Mouse (Mus musculus) left cerebral cortex, postnatal 10 days (tissue): Measurements from ENCODE around the gene Taf5l. TPM values are rescaled to one million over a fixed set of nuclear protein-coding genes. Genes with fewer than 3 reads are reported as not detected.
A peak's percentile ranks its signal among the peaks of the same experiment; 100 is the strongest.
"Not testable (repeated sequence)": the region's sequence is repeated elsewhere in the genome, so short reads cannot be mapped to it uniquely, and the experiment has no call there.

ENCODE experiments used
- DNase-seq, 2 experiments: peaks; one replicate each; pipeline ENCODE4 v3.0.0; 2021 to 2022; ENCODE audit warnings: low spot score in 2 of 2, mixed read lengths in 1 of 2; ENCODE audit errors: extremely low spot score in 1 of 2
- intact Hi-C: fragments of 180-260 bp; cut with DNase I; formaldehyde crosslinking; loops from one replicate; pipeline ENCODE4 v1.15.1; 2025
- total RNA-seq, 2 experiments: library from RNA; stranded (reverse); gene quantifications; 2 replicates each; pipeline ENCODE4 v1.2.3; 2021

Taf5l gene
- total RNA-seq, result 10 to 100 TPM; 23.7 to 25.2 TPM

- intact Hi-C loops, result no loop called here
- peak; percentile 86 to 96 for DNase-seq
These were observed at the start of gene Taf5l, which contains the start of gene Urb2 for GRCm38 (mm10) chr8:124021237-124022227. Gene Taf5l, minus strand, starts transcription at chr8:124021397. Gene Urb2, plus strand, starts transcription at chr8:124021508.

GRCm38 (mm10) chr8:124070363-124071324 lies 49.4 kb upstream of the Taf5l start:
- intact Hi-C loops, result no loop called here
- peak in 1 of 2 experiments; percentile 55 for DNase-seq

- intact Hi-C loops, result no loop called here
- no peak for DNase-seq
These were observed 46.0 kb upstream of the Taf5l start for GRCm38 (mm10) chr8:124067059-124067750.

- DNase-seq, result no peak
- intact Hi-C loops, result no loop called here
These were observed 45.3 kb upstream of the Taf5l start for GRCm38 (mm10) chr8:124066325-124067058.

GRCm38 (mm10) chr8:124056832-124057655 lies 35.8 kb upstream of the Taf5l start:
- DNase-seq, result no peak

GRCm38 (mm10) chr8:124052568-124052967 lies 31.4 kb upstream of the Taf5l start:
- no peak for DNase-seq
- intact Hi-C loops, result loop anchor here (1.0 to 5.0 kb wide), 2 partner anchors 180 to 297 kb away; partner anchors contain the start of gene Galnt2

More at GRCm38 (mm10) chr8:124056832-124057655, 35.8 kb upstream of the Taf5l start:
- intact Hi-C loops, result no loop called here

GRCm38 (mm10) chr8:124052110-124052509 lies 30.9 kb upstream of the Taf5l start:
- intact Hi-C loops, result loop anchor here (1.0 to 5.0 kb wide), 2 partner anchors 180 to 297 kb away; partner anchors contain the start of gene Galnt2
- peak; percentile 61 to 68 for DNase-seq

- intact Hi-C loops, result no loop called here
- no peak for DNase-seq
These were observed 24.7 kb upstream of the Taf5l start for GRCm38 (mm10) chr8:124045856-124046255.

- intact Hi-C loops, result no loop called here
- DNase-seq, result no peak
These were observed 23.7 kb upstream of the Taf5l start for GRCm38 (mm10) chr8:124044931-124045330.

GRCm38 (mm10) chr8:124044421-124044820 lies 23.2 kb upstream of the Taf5l start:
- intact Hi-C loops, result no loop called here
- no peak for DNase-seq

- intact Hi-C loops, result no loop called here
- DNase-seq, result no peak
These were observed 21.0 kb upstream of the Taf5l start for GRCm38 (mm10) chr8:124042201-124042600.

GRCm38 (mm10) chr8:124039351-124039750 lies 18.2 kb upstream of the Taf5l start:
- intact Hi-C loops, result no loop called here
- DNase-seq, result no peak

- intact Hi-C loops, result no loop called here
- DNase-seq, result no peak
These were observed 16.9 kb upstream of the Taf5l start for GRCm38 (mm10) chr8:124038121-124038520.

- intact Hi-C loops, result no loop called here
- DNase-seq, result no peak
These were observed 12.2 kb upstream of the Taf5l start for GRCm38 (mm10) chr8:124033400-124033799.

- no peak for DNase-seq
- intact Hi-C loops, result no loop called here
These were observed 6.6 kb upstream of the Taf5l start for GRCm38 (mm10) chr8:124027831-124028230.

GRCm38 (mm10) chr8:124026265-124026664 lies 5.1 kb upstream of the Taf5l start:
- DNase-seq, intact Hi-C loops: not testable (repeated sequence)
